Mouse (Mus musculus) G1E (cell line): ENCODE results near the gene Hoxc11.

Source experiments
- CTCF ChIP-seq: IDR thresholded peaks from 2 replicates; pipeline ENCODE4 v1.5.1; 2012; ENCODE audit warnings: low read depth, low read length, inconsistent platforms, mixed read lengths
- POLR2AphosphoS5 ChIP-seq: IDR thresholded peaks from 2 replicates; pipeline ENCODE4 v1.6.1; 2012; ENCODE audit warnings: low read depth, low read length, inconsistent platforms; ENCODE audit not compliant: insufficient replicate concordance

DNA sequence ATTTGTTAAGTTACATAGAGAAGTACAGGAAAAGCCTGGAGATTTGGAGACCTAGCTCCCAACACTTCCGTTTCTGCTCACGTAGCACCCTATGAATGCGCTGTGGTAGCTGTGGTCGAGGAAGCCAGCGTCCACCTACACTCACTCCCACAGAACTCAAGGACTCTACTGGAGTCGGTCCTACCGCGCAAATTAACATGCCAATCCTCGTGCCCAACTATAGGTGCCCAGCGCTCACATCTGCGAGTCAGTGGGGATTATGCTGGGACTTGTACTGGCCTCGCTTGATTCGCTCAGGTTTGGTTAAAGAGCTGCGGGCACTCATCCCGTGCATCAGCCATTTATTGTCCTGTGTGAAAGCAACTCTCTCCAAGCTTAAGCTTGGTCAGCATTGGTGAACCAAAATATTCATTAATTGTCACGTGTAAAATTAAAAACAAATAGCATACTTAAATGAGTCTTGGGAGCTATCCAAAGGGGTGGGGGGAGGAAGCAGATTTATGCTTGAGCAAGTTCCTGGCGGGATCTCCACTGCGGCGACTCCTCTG is 41.1 kb upstream of the Hoxc11 start:
- no peak for TF ChIP-seq POLR2AphosphoS5
- no peak for TF ChIP-seq CTCF
